Mouse (Mus musculus): Measurements from ENCODE around the gene Olfr484.
"Not testable (repeated sequence)": the region's sequence is repeated elsewhere in the genome, so short reads cannot be mapped to it uniquely, and the experiment has no call there.

Gene Olfr484

GRCm38 (mm10) chr7:108127349-108127748 lies at the start of gene Olfr484:
Gene Olfr484, minus strand, starts transcription at chr7:108127449.
- no peak within 1 kb of the TSS for H3K4me3 ChIP-seq (replicated peaks; ENCODE audit: low read length)
- TF ChIP-seq CTCF (conservative IDR thresholded peaks at IDR 0.05; ENCODE audit: low read length): no peak
- no peak for TF ChIP-seq NANOG (IDR thresholded peaks at IDR 0.05; ENCODE audit: borderline replicate concordance, low read length)
- TF ChIP-seq POU5F1 (IDR thresholded peaks at IDR 0.05; ENCODE audit: borderline replicate concordance, low read length): no peak
- H3K27me3 ChIP-seq (ENCODE audit: insufficient read depth, low read length): no peaks in the 10 kb centered on the region
- no peaks in the 10 kb centered on the region for H3K9me3 ChIP-seq (ENCODE audit: low read length)
- H3K4me1 ChIP-seq (replicated peaks; ENCODE audit: low read depth, low read length): 0 out of 2 replicates have a peak, but pooled peaks cover under 1% of the 10 kb centered on the region
- no peaks in the 10 kb centered on the region for H3K36me3 ChIP-seq (ENCODE audit: insufficient read depth, low read length)

GRCm38 (mm10) chr7:108172642-108173041 lies 45.4 kb upstream of the Olfr484 start, which contains the start of gene Olfr486:
Gene Olfr486, minus strand, starts transcription at chr7:108172742.
- not testable (repeated sequence) for H3K4me1 ChIP-seq (replicated peaks; ENCODE audit: low read depth, low read length); H3K4me3 ChIP-seq (replicated peaks; ENCODE audit: low read length); H3K27me3 ChIP-seq (ENCODE audit: insufficient read depth, low read length); H3K36me3 ChIP-seq (ENCODE audit: insufficient read depth, low read length)
- H3K9me3 ChIP-seq (ENCODE audit: low read length): peaks cover 13% of the 10 kb centered on the region

GRCm38 (mm10) chr7:108159771-108160170 lies 32.5 kb upstream of the Olfr484 start, which contains the start of gene Olfr485:
Gene Olfr485, minus strand, starts transcription at chr7:108159871.
- H3K9me3 ChIP-seq (ENCODE audit: low read length): no peaks in the 10 kb centered on the region
- no peaks in the 10 kb centered on the region for H3K36me3 ChIP-seq (ENCODE audit: insufficient read depth, low read length)
- H3K27me3 ChIP-seq (ENCODE audit: insufficient read depth, low read length): no peaks in the 10 kb centered on the region
- no peaks in the 10 kb centered on the region for H3K4me1 ChIP-seq (replicated peaks; ENCODE audit: low read depth, low read length)
- TF ChIP-seq CTCF (conservative IDR thresholded peaks at IDR 0.05; ENCODE audit: low read length) (no peak), NANOG (IDR thresholded peaks at IDR 0.05; ENCODE audit: borderline replicate concordance, low read length) (no peak), POU5F1 (IDR thresholded peaks at IDR 0.05; ENCODE audit: borderline replicate concordance, low read length) (no peak)
- no peak within 1 kb of the TSS for H3K4me3 ChIP-seq (replicated peaks; ENCODE audit: low read length)

GRCm38 (mm10) chr7:108121416-108121815 lies 5.8 kb downstream of the Olfr484 start:
- Histone ChIP-seq H3K27me3 (ENCODE audit: insufficient read depth, low read length) (no peaks in the 10 kb centered on the region), H3K4me1 (replicated peaks; ENCODE audit: low read depth, low read length) (peaks cover 38% of the 10 kb centered on the region)

GRCm38 (mm10) chr7:108120681-108121080 lies 6.6 kb downstream of the Olfr484 start:
- H3K36me3 ChIP-seq (ENCODE audit: insufficient read depth, low read length): no peaks in the 10 kb centered on the region
- H3K27me3 ChIP-seq (ENCODE audit: insufficient read depth, low read length): no peaks in the 10 kb centered on the region
- H3K9me3 ChIP-seq (ENCODE audit: low read length): 0 out of 2 replicates have a peak, but pooled peaks cover 6% of the 10 kb centered on the region
- no peak for TF ChIP-seq POU5F1 (IDR thresholded peaks at IDR 0.05; ENCODE audit: borderline replicate concordance, low read length)
- TF ChIP-seq NANOG (IDR thresholded peaks at IDR 0.05; ENCODE audit: borderline replicate concordance, low read length): peak; percentile 30; the same call in 1 of the 2 replicates
- peaks cover 38% of the 10 kb centered on the region for H3K4me1 ChIP-seq (replicated peaks; ENCODE audit: low read depth, low read length)
- no peak overlapping the region for H3K4me3 ChIP-seq (replicated peaks; ENCODE audit: low read length)

More at GRCm38 (mm10) chr7:108121416-108121815, 5.8 kb downstream of the Olfr484 start:
- no peak overlapping the region for H3K4me3 ChIP-seq (replicated peaks; ENCODE audit: low read length)
- no peaks in the 10 kb centered on the region for H3K36me3 ChIP-seq (ENCODE audit: insufficient read depth, low read length)
- TF ChIP-seq CTCF (conservative IDR thresholded peaks at IDR 0.05; ENCODE audit: low read length): no peak
- no peak for TF ChIP-seq POU5F1 (IDR thresholded peaks at IDR 0.05; ENCODE audit: borderline replicate concordance, low read length)
- TF ChIP-seq NANOG (IDR thresholded peaks at IDR 0.05; ENCODE audit: borderline replicate concordance, low read length): no peak
- H3K9me3 ChIP-seq (ENCODE audit: low read length): 0 out of 2 replicates have a peak, but pooled peaks cover 6% of the 10 kb centered on the region

GRCm38 (mm10) chr7:108100549-108100948 lies 26.7 kb downstream of the Olfr484 start, which contains the start of gene Olfr483:
Gene Olfr483, plus strand, starts transcription at chr7:108100849.
- H3K9me3 ChIP-seq (ENCODE audit: low read length): no peaks in the 10 kb centered on the region
- H3K4me1 ChIP-seq (replicated peaks; ENCODE audit: low read depth, low read length): no peaks in the 10 kb centered on the region
- H3K36me3 ChIP-seq (ENCODE audit: insufficient read depth, low read length): no peaks in the 10 kb centered on the region
- TF ChIP-seq CTCF (conservative IDR thresholded peaks at IDR 0.05; ENCODE audit: low read length): no peak
- no peak for TF ChIP-seq NANOG (IDR thresholded peaks at IDR 0.05; ENCODE audit: borderline replicate concordance, low read length)
- no peak for TF ChIP-seq POU5F1 (IDR thresholded peaks at IDR 0.05; ENCODE audit: borderline replicate concordance, low read length)
- H3K4me3 ChIP-seq (replicated peaks; ENCODE audit: low read length): no peak within 1 kb of the TSS
- no peaks in the 10 kb centered on the region for H3K27me3 ChIP-seq (ENCODE audit: insufficient read depth, low read length)

GRCm38 (mm10) chr7:108097486-108097885 lies 29.8 kb downstream of the Olfr484 start, which contains the start of gene Olfr482:
Gene Olfr482, minus strand, starts transcription at chr7:108097586.
- no peaks in the 10 kb centered on the region for H3K36me3 ChIP-seq (ENCODE audit: insufficient read depth, low read length)
- H3K27me3 ChIP-seq (ENCODE audit: insufficient read depth, low read length): no peaks in the 10 kb centered on the region
- H3K4me3 ChIP-seq (replicated peaks; ENCODE audit: low read length): no peak within 1 kb of the TSS
- H3K4me1 ChIP-seq (replicated peaks; ENCODE audit: low read depth, low read length): no peaks in the 10 kb centered on the region
- TF ChIP-seq POU5F1 (IDR thresholded peaks at IDR 0.05; ENCODE audit: borderline replicate concordance, low read length) (no peak), NANOG (IDR thresholded peaks at IDR 0.05; ENCODE audit: borderline replicate concordance, low read length) (no peak), CTCF (conservative IDR thresholded peaks at IDR 0.05; ENCODE audit: low read length) (no peak)
- H3K9me3 ChIP-seq (ENCODE audit: low read length): no peaks in the 10 kb centered on the region

- TF ChIP-seq CTCF (conservative IDR thresholded peaks at IDR 0.05; ENCODE audit: low read length) (no peak), POU5F1 (IDR thresholded peaks at IDR 0.05; ENCODE audit: borderline replicate concordance, low read length) (no peak), NANOG (IDR thresholded peaks at IDR 0.05; ENCODE audit: borderline replicate concordance, low read length) (no peak)
- no peaks in the 10 kb centered on the region for H3K27me3 ChIP-seq (ENCODE audit: insufficient read depth, low read length)
- H3K4me1 ChIP-seq (replicated peaks; ENCODE audit: low read depth, low read length): no peaks in the 10 kb centered on the region
- H3K36me3 ChIP-seq (ENCODE audit: insufficient read depth, low read length): no peaks in the 10 kb centered on the region
- no peaks in the 10 kb centered on the region for H3K9me3 ChIP-seq (ENCODE audit: low read length)
- H3K4me3 ChIP-seq (replicated peaks; ENCODE audit: low read length): no peak within 1 kb of the TSS
These were observed 47.7 kb downstream of the Olfr484 start, which contains the start of gene Olfr481 for GRCm38 (mm10) chr7:108079555-108079954. Gene Olfr481, plus strand, starts transcription at chr7:108079855.
